Mouse (Mus musculus): Measurements from ENCODE around the gene Unc93b1.
"Not testable (repeated sequence)": the region's sequence is repeated elsewhere in the genome, so short reads cannot be mapped to it uniquely, and the experiment has no call there.

The Unc93b1 gene

GRCm38 (mm10) chr19:3946715-3947114 is 11.7 kb downstream of the Unc93b1 start:
- peak; percentile 65 for DNase-seq (ENCODE audit: low read depth)

- no peak for DNase-seq (ENCODE audit: low read depth)
Observed at GRCm38 (mm10) chr19:3947813-3948212, 12.8 kb downstream of the Unc93b1 start.

- no peak for DNase-seq (ENCODE audit: low read depth)
Observed at GRCm38 (mm10) chr19:3948546-3948945, 13.6 kb downstream of the Unc93b1 start.

DNA sequence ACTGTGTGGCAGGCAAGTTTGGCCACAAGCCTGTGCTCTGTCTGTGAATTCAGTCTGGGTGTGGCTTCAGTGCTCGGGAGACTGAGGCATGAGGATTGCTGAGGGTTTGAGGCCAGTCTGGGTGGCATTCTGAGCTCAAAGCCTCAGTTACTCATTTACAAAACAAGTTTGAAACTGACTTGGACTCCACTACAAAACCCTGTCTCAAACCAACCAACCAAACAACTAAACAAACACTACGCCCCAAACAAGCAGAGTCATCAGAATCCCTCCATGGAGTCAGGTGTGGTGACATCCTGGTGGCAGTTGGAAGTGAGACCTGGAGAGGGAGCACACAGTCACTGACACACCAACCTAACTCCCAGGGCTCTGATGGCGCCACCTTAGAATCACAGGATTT is 15.3 kb downstream of the Unc93b1 start:
- DNase-seq (ENCODE audit: low read depth): no peak

GRCm38 (mm10) chr19:3951461-3951860 is 16.5 kb downstream of the Unc93b1 start:
- no peak for DNase-seq (ENCODE audit: low read depth)

- no peak for DNase-seq (ENCODE audit: low read depth)
Observed at GRCm38 (mm10) chr19:3952099-3952498, 17.1 kb downstream of the Unc93b1 start.

GRCm38 (mm10) chr19:3955033-3955432 is 20.0 kb downstream of the Unc93b1 start:
- no peak for DNase-seq (ENCODE audit: low read depth)

DNA sequence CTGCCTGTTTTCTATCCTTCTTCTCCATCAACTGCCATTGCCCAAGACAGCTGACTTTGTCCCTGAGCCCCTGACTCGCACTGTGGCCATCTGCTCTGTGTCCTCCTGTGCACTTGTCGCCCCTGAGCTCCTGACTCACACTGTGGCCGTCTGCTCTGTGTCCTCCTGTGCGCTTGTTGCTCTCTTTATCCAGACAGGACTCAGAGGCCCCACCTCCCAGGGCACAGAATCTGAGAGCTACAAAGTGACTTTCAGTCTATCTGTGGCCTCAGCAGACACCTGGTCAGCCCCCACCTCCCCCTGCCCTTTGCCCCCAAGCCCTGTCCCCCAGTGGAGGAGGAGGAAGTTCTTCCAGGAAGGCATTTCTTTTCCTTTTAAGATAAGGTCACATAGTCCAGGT is 20.8 kb downstream of the Unc93b1 start:
- no peak for DNase-seq (ENCODE audit: low read depth)

GRCm38 (mm10) chr19:3957296-3958036 is 22.5 kb downstream of the Unc93b1 start:
- not testable (repeated sequence) for DNase-seq (ENCODE audit: low read depth)

- no peak for DNase-seq (ENCODE audit: low read depth)
Observed at GRCm38 (mm10) chr19:3958470-3958869, 23.5 kb downstream of the Unc93b1 start, which contains the start of gene Aldh3b3. Gene Aldh3b3 (plus strand): TSS chr19:3958645.

- DNase-seq (ENCODE audit: low read depth): no peak
Observed at GRCm38 (mm10) chr19:3959030-3959429, 24.0 kb downstream of the Unc93b1 start.

DNA sequence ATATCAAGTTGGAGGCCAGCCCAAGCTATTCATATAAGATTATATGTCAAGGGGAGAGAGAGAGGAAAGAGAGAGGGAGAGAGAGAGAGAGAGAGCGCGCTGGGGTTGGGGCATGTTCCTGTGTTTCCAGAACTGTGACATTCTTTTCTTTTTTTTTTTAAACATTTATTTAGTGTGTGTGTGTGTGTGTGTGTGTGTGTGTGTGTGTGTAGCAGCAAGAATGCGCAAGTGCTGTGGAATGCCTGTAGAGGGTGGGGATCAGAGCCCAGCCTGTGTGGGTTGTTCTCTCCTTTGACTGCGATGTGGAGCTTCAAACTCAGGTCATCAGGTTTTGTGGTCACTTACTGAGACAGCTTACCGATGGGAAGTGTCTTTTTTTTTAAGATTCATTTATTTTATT is 25.2 kb downstream of the Unc93b1 start:
- DNase-seq (ENCODE audit: low read depth): no peak

GRCm38 (mm10) chr19:3961805-3962204 is 26.8 kb downstream of the Unc93b1 start:
- not testable (repeated sequence) for DNase-seq (ENCODE audit: low read depth)

DNA sequence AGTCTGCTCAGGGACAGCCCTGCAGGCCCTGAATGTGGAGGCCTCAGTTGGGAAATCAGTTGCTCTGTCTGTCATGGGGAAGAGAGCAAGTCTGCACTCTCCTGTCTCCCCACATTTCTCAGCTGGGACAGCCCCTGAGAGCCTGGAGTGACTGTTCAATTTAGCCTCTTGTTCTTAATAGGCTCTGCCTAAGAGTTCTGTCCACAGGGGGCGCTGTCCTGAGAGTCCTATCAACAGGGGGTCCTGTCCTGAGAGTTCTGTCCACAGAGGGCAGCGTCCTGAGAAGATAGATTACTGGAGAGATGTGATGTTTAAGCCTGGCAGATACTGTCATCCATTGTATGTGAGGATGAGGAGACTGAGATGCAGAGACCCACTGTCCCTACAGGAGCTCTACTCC is 27.5 kb downstream of the Unc93b1 start:
- no peak for DNase-seq (ENCODE audit: low read depth)

DNA sequence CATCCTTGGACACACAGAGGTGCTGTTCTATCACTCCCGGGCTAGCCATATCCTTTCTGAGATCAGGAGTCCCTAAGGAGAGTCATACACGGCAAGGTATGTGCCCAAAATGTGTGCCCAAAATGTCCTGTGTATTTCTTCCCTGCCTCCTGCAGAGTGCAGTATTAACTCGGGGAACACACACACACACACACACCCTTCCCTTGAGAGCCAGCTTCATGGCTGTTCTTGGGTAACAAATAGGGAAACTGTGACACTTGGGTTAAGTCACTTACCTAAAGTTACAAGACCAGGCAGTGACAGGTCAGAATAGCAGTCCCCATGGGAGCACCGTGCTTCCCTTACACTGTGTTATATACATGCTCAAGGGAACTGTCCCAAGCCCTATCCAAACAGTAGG is 29.0 kb downstream of the Unc93b1 start:
- DNase-seq (ENCODE audit: low read depth): no peak

- DNase-seq (ENCODE audit: low read depth): no peak
Observed at GRCm38 (mm10) chr19:3966330-3967075, 31.5 kb downstream of the Unc93b1 start.

DNA sequence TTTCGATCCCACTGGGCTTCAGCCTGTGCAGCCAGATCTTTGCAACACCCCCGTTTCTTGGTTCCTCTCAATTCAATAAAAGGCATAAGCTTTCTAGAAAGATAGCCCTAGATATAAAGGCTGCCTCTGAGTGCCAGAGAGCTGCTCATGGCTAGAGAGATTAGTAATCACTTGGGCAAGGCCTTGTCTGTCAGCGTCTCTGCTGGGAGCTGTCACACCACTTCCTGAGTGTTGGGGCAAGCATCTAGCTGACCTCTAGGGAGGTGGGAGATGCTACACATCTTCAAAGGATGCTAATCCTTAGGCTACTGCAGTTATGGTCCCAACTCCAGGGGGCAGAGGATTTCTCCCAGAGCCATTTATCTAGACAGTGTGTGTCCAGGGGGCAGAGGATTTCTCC is 32.3 kb downstream of the Unc93b1 start:
- no peak for DNase-seq (ENCODE audit: low read depth)

DNA sequence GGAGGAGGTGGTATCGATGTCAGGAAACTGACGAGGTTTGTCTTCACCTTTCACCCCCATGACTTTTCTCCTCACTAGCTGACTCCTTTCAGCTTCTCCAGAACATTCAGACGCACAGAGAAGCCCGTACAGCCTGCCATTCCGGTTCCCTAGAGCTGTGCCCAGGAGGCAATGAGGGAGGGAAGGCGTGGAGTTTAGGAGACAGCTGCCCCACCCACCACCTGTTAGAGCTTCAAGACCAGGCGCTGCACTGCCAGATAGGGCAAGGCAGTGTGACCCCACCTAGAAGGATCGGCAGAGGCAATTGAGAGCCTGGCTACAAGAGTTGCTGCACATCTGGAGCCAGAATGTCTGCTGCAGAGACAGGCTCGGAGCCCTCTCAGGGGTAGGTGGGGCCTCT is 37.2 kb downstream of the Unc93b1 start, which contains the start of gene Aldh3b2:
Aldh3b2 (plus strand) TSS at position 100 of the 400 bp plus-strand sequence.
- DNase-seq (ENCODE audit: low read depth): no peak

- DNase-seq (ENCODE audit: low read depth): not testable (repeated sequence)
Observed at GRCm38 (mm10) chr19:3974608-3975007, 39.6 kb downstream of the Unc93b1 start.

DNA sequence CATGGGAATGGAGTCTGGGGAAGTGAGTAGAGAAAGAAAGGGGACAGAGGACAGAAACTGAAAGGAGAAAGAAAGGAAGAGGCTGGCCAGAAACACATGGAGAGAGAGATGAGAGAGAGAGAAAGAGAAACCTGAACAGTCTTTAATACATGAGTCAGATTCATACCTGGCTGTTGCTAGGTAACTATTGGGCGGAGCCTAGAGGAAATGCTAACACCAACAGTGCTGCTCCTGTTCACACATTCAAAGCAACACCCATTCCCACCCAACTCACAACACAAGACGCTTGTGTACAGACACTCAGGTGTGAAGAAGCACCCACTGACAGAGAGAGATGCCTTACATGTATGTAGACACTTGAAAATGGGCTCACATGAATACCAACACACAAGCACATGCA is 40.9 kb downstream of the Unc93b1 start:
- DNase-seq (ENCODE audit: low read depth): no peak

DNA sequence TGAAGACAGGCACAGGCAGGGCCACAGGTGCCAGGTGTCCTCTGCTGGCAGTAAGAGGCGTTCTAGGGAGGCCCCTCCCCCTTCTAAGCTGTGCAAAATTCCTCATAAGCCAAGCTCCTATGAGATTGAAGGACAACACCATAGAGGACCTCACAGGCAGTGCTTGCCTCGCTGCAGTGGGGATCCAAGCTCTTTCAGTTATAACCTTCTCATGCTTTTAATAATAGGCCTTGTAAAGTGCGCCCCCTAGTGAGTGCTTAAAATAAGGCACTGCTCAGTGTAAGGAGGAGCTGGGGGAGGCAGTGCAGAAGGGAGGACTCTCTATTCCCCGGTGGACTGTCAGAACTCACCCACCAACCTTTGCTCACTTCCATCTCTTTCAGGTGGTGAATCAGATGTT is 45.3 kb downstream of the Unc93b1 start:
- peak; percentile 91 for DNase-seq (ENCODE audit: low read depth)

GRCm38 (mm10) chr19:3980917-3981316 is 45.9 kb downstream of the Unc93b1 start:
- DNase-seq (ENCODE audit: low read depth): no peak

- DNase-seq (ENCODE audit: low read depth): no peak
Observed at GRCm38 (mm10) chr19:3983527-3984200, 48.7 kb downstream of the Unc93b1 start.
